Mouse (Mus musculus) cerebellum, postnatal 10 days (tissue): ENCODE results near the gene Vtn.
A peak's percentile ranks its signal among the peaks of the same experiment; 100 is the strongest.

Experiments used
- DNase-seq, 2 experiments: peaks; one replicate each; pipeline ENCODE4 v3.0.0; 2021; ENCODE audit warnings: mixed read lengths in 2 of 2

The Vtn gene

DNA sequence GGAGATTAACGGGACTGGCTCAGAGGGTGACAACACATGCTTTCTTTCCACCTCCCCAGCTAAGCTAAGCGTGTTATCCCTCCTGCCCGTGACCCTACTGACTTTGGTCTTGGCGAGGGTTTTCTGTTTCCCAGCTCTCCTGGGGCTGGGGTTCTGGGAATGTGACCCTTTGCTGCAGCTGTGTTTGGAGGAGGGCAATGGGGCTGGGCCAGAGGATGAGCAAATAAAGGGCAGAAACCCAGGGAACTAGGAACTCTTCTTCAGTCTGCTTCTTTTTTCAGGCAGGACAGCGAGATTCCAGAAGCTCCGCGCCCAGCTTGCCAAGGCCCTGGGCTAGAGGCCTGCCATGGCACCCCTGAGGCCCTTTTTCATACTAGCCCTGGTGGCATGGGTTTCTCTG is at the start of gene Vtn:
Gene Vtn (plus strand): TSS at position 88 of the 400 bp plus-strand sequence.
- DNase-seq = no peak

DNA sequence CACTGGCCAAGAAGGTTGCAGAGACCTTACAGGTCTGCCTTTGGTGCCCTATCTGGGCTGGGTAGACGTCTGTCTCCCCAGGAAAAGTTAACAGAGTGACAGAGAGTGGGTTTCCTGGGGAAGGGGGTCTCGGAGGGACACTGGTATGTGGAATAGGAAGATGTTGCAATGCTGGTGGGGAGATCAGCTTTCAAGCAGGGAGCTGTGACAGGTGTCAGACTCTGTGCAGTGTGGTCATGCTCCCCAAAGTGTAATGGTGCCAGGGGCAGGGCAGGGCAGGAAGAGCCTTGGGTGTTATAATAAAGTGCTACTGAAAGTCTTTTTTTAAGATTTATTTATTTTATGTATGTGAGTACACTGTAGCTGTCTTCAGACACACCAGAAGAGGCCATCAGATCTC is 48.6 kb upstream of the Vtn start:
- no peak for DNase-seq

DNA sequence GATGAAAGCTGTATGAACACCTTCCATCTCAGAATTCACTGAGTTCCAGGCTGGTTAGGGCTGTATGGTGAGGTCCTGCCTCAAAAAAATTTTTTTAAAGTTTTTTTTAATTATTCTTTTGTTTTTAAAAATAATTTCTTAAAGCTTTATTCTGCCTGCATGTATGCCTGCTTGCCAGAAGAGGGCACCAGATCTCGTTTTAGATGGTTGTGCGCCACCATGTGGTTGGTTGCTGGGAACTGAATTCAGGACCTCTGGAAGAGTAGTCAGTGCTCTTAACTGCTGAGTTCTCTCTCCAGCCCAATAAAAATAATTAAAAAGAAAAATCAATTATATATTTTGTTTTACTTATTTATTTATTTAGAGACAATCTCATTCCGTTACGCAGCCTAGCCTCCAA is 45.2 kb upstream of the Vtn start:
- peak; percentile 85 to 88 for DNase-seq

DNA sequence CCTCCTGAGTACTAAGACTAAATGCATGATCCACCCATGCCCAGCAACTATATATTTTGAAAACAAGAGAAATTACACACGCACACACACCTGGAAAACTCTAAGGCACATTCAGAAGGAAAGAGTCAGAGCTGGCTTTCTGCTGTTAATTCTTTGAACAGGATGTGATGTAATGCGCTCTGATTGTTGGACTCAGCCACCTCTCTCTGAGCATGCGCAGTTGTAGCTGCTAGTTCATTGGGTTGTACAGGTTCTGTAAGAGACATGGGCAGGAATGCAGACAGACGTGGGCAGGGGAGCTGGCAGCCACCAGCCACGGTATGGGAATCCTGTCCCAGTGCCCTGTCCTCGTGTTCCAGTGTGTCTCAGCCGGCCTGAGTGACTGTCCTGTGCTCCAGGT is 44.6 kb upstream of the Vtn start:
- no peak for DNase-seq

DNA sequence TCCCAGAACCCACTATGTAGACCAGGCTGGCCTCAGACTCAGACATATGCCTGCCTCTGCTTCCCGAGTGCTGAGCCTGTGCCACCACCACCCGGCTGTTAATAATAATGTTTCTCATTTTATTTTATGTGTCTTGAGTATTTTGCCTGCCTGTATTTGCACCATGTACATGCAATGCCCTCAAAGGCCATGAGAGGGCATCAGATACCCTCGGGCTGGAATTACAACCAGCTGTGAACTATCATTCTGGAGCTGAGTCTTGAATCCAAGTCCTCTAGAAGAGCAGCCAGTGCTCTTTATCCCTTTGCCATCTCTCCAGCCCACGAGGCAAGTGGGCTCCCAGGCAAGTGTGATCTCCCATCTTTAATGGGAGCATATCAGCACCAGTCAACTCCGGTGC is 43.6 kb upstream of the Vtn start:
- DNase-seq = peak; percentile 39 to 56

DNA sequence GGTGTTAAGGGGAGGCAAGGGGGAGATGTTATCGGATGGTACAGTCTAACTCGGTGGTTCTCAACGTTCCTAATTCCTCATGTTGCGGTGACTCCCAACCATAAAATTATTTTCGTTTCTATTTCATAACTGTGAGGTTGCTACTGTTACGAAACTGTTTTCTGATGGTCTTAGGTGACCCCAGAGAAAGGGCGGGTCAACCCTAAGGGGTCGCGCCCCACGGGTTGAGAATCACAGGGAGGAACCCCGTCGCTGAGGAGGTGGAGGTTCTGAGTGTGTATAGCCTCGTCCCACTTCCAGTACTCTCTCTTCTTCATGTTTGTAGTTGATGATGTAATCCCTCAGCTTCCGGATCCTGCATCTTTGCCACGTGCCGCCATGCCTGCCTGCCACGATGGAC is 40.2 kb upstream of the Vtn start:
- no peak for DNase-seq

DNA sequence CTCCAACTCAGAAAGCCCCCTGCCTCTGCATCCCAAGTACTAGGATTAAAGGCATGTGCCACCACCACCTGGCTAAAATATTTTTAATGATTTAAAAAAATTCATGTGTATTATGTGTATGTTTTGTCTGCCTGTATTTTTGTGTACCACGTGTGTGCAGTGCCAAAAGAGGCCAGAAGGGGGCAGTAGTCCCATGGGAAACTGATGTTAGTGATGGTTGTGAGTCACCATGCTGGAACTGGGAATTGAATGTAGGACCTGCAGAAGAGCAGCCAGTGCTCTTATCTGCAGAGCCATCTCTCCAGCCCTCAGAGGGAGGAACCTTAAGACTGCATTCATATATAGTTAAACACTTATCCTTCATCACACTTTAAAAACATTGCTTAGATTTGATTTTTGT is 37.0 kb upstream of the Vtn start:
- DNase-seq = no peak

DNA sequence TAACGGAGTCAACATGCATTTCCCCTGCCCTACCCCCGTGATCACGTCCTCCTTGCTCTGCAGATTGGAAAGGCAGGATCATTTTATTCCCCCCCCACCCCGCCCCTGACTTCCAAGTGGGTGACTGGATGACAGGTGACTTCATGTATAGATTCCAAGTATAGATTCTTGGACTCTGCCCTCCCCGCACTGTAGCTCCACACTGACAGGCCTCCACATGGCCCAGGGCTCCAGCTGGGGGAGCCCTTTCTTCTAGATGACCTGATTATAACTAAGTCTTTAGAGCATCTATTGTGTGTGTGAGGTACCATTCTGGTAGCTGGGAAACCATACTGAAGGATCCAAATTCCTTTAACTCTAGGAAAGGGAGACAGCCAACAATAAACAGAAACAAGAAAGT is 36.2 kb upstream of the Vtn start:
- no peak for DNase-seq

DNA sequence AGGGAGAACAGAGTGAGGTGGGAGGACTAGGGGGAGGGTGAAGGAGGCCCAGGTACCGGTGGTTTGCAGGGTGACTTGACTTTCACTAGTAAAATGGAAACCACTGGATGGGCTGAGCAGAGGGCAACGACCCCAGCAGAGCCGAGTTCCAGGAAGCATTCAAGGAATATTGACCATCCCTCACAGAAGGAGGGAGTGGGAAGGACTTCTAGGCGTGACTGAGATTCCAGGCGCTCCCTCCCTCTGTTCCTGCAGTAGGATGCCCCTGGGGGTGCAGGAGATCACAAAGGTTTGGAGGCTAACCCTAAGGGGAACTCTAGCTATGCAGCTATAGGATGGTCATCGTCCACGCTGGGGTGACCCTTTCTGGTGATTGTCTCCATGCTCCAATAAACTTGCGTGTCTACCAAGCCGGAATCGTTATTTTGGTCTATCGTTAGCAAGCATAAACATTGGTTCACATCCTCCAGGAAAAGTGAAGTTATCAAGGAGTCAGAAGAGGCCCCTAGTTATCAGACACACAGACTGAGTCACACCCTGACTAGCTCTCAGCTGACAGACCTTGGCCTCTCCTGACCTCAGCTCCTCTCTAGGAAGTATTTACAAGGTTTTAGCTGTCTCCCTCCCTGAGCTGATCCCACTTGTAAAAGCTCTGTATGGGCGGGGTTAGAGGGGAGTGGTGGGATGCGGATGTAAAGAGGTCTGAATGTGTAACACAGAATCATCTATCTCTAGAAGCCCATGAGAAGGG is 35.4 kb upstream of the Vtn start:
- no peak for DNase-seq

DNA sequence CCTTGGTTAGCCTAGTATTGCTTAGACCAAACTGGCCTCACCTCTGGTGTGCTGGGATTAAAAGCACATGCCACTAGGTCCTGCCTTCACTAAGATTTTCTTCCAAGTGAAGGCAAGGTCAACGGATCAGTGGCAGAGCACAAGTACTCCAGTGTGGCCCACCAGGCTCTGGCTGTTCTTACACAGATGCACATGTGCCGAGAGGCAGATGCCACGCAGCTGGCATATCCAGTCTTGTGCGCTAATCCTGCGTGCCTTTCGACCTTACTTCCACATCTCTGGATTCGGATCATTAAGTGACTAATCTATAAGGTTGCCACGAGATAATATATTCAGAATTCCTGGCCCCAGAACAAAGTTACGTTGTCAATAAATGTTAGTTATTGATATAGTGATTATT is 33.8 kb upstream of the Vtn start:
- no peak for DNase-seq

DNA sequence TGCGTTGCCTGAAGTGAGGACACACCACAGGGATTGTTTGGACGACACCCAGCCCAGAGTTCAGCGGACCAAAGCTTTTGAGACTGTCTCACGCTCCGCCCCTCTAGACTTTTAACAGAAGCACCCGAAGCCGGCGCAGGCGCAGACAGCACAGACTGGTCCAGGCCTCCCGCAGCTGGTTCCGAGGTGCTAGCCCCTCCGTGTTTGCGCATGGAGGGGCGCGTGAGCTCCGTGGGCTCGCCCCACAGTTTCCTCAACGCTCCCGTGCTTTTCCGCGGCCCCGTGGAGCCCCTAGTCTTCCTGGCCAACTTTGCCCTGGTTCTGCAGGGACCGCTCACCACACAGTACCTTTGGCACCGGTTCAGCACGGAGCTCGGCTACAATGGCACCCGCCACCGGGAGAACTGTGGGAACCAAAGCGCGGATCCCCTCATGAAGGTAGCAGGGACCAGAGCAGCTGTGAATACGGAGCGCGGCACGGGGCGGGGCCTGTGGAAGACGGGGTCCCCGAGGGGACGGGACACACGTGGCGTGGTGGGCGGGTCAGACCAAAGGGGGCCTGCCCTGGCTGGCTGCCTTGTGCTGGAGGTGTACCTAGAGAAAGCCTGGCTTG is 33.2 kb upstream of the Vtn start, which contains the start of gene Slc46a1:
Gene Slc46a1 (plus strand): TSS at position 130 of the 613 bp plus-strand sequence.
- peak; percentile 86 to 89 for DNase-seq

DNA sequence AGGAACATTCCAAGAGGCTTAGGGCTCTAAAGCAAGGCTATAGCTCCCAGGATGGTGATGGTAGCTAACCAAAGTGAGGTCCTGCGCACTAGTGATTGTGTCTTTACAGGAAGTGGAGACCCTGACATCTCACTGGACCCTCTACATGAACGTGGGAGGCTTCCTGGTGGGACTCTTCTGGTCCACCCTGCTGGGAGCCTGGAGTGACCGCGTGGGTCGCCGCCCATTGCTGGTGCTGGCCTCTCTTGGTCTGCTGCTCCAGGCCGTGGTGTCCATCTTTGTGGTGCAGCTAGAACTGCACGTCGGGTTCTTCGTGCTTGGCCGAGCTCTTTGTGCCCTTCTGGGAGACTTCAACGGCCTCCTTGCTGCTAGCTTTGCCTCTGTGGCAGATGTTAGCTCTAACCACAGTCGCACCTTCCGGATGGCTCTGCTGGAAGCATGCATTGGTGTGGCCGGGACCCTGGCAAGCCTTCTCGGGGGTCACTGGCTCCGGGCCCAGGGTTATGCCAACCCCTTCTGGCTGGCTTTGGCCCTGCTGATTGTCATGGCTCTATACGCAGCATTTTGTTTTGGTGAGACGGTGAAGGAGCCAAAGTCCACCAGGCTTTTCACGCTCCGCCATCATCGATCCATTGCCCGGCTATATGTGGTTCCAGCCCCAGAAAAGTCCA is 32.5 kb upstream of the Vtn start:
- DNase-seq = peak; percentile 55 to 58

DNA sequence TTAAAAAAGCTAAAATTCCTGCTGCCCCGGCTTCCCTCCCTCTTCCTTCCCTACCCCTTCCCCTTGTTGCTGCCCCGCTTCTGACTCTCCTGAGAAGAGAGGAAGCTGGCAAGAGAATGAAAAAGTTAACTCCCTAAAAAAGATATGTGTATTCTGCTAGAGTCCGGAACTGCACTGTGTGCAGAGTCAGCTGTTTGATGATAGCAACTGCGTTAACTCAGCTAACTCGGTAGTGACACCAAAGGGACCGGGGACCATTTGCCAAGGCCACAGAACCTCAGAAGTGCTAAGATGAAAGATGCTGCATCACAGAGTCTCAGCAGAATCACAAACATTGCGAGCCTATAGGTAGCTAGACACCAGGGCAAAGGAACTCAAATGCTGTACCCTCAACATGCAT is 31.4 kb upstream of the Vtn start:
- DNase-seq = no peak

DNA sequence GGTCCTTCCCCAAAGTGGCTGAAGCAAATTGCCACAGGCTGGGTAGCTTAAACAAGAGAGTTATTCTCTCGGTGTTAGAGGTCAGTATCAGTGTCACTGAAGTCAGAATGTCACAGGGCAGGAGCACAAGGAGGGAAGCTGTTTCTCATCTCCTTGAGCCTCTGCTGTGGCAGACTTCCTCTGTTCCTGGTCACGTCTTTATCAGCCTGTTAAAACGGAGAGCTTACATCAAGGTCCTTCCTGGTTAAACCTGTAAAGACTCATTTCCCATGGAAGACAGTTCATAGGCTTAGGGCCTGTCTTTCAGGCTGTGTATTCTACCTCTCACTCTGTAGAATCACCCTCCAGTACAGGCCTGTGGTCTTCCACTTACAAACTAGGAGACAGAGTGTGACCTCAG is 31.0 kb upstream of the Vtn start:
- DNase-seq = no peak

DNA sequence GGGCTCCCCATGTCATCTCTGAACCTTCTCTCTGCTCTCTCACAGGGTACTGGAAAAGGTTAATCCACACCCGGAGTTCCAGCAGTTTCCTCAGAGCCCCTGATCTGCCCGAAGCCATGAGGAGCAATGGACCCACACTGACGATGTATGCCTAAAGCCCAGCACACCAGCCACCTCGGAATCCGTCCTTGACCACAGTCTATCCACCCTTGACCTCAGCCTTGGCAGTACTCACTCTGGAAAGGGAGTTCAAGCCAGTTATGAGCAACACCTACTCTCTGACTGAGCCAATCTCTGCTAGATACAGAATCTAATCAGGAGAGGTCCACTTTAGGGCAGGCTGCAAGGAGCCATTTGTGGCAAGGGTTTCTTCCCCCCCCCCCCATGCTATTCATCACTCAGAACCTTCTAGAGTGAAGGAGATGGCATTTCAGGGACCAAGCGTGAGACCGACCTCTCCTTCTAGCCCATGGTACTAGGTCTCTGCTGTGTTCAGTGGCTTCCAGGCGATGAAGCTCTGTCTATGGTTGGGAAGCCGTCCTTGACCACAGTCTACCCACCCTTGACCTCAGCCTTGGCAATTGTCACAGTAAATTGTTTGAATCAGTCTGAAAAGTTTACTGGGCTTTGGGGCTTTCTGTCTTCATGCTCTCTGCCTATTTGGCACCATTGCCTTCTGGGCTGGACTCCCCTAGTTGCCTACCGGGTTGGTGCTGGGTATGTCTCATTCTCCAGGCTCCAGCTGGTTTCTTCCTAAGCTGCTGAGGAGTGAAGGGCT is 27.4 kb upstream of the Vtn start:
- DNase-seq = no peak

DNA sequence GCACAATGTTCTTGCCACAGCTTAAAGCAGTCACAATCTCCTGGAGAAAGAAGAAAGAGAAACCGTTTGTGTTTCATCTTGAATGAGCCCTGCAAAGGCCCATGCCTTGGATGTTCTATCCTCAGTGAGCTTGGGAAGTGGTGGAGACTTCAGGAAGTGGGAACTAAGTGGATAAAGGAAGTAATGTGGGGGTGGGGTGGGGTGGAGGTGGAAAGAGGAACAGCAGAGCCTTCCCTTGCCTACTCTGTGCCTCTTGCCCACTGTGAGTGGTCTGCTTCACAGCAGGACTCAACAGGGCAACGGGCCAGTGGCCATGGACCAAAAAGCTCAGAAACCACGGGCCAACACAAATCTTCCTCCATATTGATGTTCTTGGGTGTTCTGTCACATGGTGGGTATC is 23.6 kb upstream of the Vtn start:
- peak; percentile 30 to 36 for DNase-seq

DNA sequence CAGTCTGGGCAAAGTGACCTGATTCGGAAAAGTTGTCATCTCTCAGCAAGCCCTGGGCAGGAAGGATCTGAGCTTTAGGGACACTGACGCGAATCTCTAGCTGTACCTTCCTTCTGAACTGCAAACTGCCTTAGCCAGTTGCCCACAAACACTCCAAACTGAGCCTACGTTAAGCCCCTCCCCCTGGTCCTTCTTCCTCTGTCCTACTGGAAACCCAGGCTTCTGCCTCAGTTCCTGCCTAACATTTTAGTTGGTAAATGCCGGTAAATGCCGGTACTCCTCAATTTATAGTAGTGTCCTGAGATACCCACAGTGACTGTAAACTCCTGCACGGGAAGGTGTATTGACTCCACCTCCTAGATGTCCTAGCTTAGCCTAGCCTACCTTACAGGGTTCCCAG is 15.3 kb upstream of the Vtn start:
- no peak for DNase-seq

DNA sequence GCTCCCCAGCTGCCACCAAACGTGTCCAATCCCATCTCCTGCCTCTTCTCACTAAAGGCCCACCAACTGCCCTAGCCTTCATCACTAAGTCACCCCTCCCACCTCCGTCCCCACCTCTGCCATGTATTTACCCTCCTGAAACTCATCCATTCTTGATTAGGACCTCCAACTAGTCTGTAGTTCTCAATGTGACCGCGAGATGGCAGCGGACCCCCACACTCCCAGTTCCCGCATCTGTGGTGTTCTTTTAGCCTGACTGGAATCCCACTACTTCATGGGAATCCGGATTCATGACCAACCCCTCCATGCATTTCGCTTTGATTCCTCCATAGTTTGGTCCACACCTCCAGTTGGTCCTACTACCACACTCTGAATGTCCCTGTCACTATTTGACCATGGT is 10.7 kb upstream of the Vtn start:
- peak; percentile 90 to 93 for DNase-seq

DNA sequence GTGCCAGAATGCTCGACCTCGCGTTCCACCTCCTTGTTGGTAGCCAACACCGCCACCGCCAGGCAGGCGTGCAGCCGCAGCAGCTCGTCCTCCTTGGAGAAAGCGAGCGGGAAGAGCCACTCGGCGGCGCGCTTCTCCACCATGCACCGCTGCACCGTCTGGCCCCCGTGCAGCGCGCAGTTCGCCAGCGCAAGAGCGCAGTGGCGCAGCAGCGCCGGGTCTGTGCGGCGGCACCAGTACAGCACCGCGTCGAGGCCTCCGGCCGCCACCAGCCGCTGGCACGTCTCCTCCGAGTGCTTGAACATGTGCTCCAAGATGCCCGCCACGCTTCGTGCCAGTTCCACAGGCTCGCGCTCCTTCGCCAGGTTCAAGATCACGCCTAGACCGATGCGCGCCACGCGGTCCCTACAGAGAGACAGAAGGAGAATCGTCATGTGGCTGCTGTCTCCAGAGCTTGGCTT is 8.1 kb upstream of the Vtn start:
- DNase-seq = peak; percentile 83 to 84

DNA sequence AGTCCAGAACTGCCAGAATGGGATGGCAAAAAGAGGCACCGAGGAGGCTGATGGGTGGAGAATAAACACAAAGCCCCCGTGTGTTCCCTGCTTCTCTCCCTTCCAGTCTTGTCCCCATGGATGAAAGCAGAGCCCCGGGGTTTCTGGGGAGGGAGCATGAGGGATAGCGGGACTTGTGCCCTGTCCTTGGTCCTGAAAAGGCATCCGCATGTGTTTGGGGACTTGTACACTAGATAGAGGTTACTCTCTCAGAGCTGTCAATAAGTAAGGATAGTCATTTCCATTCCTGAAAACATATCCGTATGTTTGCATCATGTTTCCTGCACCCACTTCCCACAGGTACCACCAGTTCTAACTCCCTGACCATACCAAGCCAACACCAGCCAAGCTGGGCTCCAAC is 3.0 kb upstream of the Vtn start:
- DNase-seq = peak in 1 of 2 experiments; percentile 32

DNA sequence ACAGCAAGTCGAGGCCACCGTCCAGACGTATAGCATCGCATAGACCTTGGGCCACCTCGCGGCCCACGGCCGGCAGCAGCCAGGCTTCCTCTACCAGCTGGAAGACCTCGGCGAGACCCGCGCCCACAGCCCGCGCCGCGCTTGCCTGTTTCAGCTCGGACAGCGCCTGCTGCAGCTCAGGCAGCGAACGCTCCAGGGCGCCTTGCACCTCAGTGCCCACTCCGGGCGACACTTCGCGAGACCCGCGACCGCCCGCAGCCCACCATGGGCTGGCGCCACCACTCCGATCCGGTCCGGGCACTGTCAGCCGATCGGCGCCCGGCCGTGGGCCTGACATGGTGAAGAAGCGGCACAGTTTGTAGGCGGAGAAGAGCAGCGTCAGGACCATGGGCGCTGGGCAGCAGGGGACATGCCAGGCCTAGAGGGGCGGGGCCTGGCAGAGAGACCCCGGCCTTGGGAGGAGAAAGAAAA is 1.8 kb upstream of the Vtn start:
- DNase-seq = peak; percentile 84 to 87

DNA sequence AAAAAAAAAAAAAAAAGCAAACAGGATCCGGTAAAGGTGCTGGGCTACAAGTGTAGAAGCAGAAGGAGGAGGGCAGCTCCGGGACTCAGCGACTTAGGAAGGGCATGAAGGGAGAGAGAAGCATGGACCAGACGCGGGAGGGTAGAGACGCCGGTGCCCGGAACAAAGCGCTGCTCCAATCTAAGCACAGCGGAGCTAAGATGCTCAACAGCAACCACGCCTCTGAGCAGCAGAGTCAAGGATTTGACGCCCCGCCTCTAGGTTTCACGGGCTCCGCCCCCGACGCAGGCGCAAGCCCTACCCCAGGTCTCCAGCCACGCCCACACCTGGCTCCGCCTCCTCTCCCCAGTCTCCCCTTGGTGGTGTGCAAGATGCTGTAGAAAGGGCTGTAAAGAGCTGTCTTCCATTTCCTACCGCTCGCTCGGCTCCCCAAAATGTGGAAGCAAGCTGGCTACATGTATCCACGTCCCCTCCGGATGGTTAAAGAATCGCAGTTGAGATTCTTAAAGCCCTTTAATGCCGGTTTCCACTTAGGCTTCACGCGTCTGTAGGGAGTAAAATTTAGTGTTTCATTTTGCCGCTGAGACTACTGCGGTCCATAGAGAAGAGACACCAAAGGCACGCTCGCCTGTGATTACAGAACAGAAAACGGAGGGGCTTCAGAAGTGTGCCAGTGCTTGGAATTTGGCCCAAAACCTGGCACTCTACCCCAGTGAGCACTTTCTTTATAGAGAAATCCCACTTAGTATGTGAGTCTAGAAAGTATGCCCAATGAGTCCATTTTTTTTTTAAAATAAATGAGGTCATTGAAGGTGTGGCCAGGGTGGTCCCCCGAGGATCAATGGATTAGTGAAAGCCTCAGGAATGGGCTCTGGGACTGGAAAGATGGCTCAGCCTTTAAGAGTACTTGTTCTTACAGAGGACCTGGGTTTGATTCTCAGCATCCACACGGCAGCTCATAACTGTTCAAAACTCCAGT is 1.1 kb upstream of the Vtn start, which contains the start of gene Sarm1:
Gene Sarm1 (minus strand): TSS at position 211 of the 979 bp plus-strand sequence.
- peak; percentile 100 for DNase-seq
